Mouse (Mus musculus) c-Kit-negative CD71-positive TER-119-positive erythroid progenitor cells, embryonic 14.5 days (primary cell): ENCODE results near the gene Dido1.

Source experiments
- DNase-seq: peaks from one replicate; pipeline ENCODE4 v3.0.0-alpha.2; 2013; ENCODE audit warnings: low read depth, low spot score

Gene Dido1

GRCm38 (mm10) chr2:180709923-180710272 lies at the start of gene Dido1, which contains the start of gene Gid8:
TSS of gene Dido1 (minus strand) at chr2:180709999.
TSS of gene Gid8 (plus strand) at chr2:180710117.
- peak; percentile 95 for DNase-seq

- no peak for DNase-seq
These were observed 48.9 kb upstream of the Dido1 start for GRCm38 (mm10) chr2:180758513-180759263.

- no peak for DNase-seq
These were observed 47.0 kb upstream of the Dido1 start for GRCm38 (mm10) chr2:180756786-180757185.

DNA sequence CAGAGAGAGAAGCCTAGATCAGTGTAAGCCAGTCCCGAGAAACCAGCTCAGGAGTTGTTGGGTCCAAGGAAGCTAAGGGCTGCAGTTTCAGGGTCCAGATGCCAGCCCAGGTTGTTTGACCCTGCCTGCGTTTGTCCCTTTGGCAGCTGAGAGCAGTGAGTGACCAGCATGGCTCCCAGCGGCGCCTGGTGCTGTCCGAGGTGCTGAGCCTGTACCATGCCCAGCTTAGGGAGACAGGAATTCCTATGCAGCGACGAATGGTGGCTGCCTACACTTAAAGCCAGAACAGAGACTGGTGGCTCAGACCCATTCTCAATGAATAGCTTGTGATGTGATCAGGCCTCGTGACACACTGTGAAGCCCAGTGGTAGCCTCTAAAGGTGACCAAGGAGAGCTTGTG lies 46.1 kb upstream of the Dido1 start:
- DNase-seq = no peak

- no peak for DNase-seq
These were observed 45.3 kb upstream of the Dido1 start for GRCm38 (mm10) chr2:180754976-180755688.

DNA sequence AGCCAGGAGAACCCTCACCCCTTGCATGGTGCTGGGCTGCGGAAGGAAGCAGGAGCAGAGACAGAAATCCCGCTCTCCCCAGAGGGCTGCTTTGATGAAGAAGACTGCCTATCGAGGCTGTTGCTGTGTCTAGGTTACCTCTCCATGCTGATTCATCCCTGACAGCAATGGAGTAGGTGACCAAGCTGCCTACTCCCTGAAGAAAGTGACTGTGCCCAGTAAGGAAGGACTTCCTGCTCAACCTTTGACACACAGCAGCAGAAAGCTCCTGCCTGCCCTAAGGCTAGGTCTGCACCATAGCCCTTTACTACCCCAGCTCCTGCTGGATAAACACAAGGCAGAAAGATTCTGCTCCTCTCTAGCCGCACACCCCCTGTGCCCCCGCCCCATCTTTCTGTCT lies 39.1 kb upstream of the Dido1 start:
- DNase-seq = no peak

DNA sequence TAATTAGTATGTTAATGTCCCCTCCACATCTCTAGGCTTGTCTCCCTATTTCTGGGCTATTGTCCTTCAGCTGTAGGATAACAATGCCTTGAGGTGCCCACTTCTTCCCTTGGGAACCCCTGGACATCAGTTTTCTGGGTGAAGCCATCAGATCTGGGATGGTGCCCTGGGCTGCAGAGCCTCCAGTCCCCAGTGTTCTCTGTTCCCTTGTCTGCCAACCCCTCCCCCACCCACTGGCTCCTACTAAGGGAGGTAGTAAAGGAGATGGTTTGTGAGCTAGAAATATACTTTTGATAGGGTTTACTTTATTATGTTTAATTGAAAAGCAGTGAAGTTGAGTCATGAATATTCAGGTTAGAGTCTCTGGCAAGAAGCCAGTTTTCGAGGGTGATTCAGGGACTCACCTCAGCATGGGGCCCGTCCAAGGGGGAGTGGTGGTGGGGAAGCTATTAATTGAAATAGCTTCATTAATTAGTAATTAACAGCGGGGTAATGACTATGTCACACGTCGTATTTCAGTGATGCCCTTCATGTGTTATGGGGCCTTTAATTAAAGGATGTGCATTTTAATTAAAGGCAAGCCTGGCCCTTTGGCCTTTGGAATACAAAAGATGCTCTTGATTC lies 36.9 kb upstream of the Dido1 start:
- no peak for DNase-seq

DNA sequence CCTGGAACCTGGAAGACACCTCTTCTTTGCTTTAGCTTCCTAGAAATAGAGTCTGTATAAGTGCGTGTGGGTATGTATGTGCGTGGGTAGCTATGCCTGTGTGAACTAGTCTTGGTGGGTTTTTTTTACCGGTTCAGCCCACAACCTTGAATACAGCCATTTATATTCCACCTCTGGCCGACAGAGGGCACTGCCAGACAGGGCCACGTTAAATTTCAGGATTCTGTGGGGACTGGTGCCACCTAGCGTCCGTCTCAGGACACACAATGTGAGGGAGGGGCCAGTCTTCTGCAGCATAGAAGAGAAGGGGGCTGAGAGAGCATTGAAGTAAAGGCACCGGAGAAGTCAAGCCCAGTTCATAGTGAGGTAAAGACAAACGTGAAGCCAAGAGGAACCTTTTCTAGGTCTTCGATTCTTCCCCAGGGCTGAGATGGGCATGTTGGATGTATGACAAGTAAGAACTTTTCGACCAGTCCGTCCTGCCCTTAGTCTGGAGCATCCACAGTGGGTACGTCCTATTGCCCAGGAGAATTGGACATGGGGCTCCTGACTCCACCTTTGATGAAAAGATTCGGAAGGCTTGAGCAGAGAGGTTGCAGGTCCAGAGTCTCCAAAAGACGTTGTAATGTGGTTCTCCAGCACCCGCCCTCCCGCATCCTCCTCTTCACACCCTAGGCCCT lies 35.6 kb upstream of the Dido1 start:
- peak; percentile 68 for DNase-seq

GRCm38 (mm10) chr2:180743321-180743720 lies 33.5 kb upstream of the Dido1 start:
- DNase-seq = no peak

DNA sequence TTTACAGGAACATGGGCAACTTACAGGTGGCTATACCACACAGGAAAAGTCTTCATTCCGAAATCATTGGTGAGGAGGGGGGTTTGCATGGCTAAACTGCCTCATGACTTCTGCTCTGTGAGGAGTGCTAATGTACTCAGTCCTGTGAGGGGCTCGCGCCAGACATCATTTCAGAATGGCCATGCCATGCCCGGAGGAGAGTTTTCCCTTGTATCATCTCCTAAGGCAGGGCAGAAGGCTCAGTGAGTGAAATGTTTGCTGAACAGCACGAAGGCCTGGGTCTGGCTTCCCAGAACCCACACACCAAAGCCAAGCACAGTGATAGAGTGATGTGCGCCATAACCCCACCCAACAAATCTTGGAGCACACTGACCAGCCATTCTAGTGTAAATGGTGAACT lies 33.0 kb upstream of the Dido1 start:
- no peak for DNase-seq

- no peak for DNase-seq
These were observed 31.6 kb upstream of the Dido1 start for GRCm38 (mm10) chr2:180741421-180741820.

- no peak for DNase-seq
These were observed 30.6 kb upstream of the Dido1 start for GRCm38 (mm10) chr2:180740349-180740748.

DNA sequence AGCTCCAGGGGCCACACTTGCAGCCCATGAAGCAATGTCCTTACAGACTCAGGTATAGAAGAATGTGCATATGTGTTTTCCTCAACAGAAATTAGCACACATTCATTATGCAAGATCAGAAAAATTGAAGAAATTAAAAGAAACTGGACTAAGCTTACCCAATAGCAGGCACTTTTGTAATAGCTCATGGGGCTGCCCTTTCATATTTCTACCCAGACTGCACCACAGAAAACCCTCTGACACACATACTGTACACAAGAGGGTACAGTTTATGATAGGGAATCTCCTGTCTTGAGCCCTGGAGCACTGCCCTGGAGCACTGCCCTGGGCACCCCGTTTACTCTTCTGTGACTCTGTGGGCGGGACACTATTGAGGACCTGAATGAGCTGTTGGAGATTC lies 28.2 kb upstream of the Dido1 start:
- no peak for DNase-seq

GRCm38 (mm10) chr2:180735232-180735631 lies 25.4 kb upstream of the Dido1 start:
- DNase-seq = no peak

DNA sequence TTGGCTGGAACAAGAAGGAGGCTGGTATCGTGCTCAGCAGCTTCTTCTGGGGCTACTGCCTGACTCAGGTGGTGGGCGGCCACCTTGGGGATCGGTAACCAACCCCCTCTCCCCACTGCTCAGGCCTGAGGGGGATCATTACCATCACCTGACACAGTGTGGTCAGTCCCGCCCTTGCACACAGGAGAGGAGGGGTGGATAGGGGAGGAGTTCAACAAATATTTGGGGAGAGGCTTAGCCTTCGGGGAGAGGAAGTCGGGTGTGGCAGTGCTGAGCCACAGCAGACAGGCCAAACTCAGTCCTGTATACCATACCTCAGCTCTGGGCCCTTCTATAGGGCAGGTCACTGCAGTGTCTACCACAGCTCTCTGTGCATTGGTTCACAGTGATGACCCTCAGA lies 22.2 kb upstream of the Dido1 start:
- DNase-seq = no peak

- no peak for DNase-seq
These were observed 21.2 kb upstream of the Dido1 start for GRCm38 (mm10) chr2:180731036-180731435.

DNA sequence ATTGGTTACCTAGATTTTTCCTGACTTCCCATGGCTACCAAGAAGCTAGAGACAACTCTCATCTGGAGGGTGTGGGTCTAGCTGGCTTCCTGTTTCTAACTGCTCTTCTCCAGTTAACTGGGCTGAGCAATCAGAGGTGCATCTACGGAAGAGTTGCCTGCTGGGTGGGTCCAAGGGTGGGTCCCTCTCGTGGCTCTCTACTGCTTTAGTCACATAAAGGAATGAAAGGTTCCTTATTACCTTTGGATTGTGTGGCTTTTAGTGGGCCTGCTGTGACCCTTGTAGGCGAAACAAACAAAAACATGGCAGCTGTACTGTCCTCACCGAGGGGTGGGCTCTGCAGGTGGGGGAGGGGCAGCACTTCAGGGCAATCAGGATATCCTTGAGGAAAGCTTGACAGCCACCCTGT lies 17.8 kb upstream of the Dido1 start:
- DNase-seq = no peak

DNA sequence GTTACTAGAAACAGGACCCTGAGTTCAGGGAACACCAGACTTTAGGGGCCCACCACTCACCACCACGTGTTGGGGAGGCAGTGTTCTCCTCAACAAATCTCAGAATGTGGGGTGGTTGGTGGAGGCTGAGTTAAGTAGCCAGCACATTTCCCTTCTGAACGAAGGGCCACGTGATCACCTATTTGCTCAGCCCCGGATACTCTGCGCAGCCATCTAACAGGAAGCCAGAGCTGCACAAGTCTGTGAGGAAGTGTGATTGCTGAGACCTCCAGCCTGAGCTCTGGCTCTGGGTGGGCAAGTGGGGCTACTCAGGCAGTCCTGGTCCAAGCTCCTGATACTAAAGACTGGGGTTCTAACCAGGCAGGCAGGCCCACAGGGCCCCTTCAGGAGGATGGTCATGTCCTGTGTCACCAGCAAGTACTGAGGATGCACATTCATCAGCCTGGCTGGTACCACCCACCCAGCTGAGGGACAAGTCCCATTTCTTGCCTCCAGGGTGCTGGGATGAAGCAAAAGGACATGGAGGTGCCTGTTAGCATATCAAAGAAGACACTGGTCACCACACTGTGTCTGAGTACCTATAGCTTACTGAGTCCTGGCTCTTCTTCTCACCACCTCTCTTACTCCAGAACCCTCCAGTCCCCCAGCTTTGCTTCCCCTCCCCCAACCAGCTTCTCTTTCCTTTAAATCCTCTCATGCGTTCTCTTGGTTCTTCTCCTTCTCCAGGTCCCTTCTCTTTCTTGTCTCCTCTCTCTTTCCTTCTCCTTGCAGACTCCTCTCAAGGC lies 17.1 kb upstream of the Dido1 start:
- no peak for DNase-seq

- DNase-seq = no peak
These were observed 16.2 kb upstream of the Dido1 start for GRCm38 (mm10) chr2:180725856-180726629.

DNA sequence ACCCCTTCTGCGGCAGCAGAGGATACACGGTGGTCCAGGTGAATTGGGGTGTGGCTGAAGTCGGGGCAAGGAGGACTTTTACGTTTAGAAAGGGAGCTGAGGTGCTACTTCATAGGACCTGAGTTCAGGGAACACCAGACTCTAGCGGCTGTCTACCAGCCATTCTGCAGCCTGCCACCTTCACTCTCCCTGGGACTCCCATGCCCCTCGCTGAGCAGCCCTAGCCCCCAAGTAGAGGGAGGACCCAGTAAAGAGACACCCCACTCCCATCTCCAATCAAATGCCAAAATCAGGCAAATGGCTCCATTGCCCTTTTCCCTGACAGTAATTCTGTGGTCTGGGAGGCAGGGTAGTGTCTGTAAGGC lies 15.6 kb upstream of the Dido1 start:
- no peak for DNase-seq
